Mouse (Mus musculus): ENCODE measurements around the gene Erg.

- no peak for TF ChIP-seq POLR2A (IDR thresholded peaks at IDR 0.05; ENCODE audit: low read depth, low read length)
- TF ChIP-seq CTCF (IDR thresholded peaks at IDR 0.05; ENCODE audit: extremely low read depth, insufficient read length, insufficient replicate concordance, low read depth, low read length): no peak
These were observed 153.8 kb downstream of the Erg start for GRCm38 (mm10) chr16:95432540-95432971.
